Mouse (Mus musculus) E14TG2a.4 (cell line): Measurements from ENCODE around the gene Arpp21.

ENCODE experiments used
- CTCF ChIP-seq: conservative IDR thresholded peaks from 2 replicates; pipeline ENCODE4 v1.5.1; 2014; ENCODE audit warnings: low read length
- POU5F1 ChIP-seq: IDR thresholded peaks from 2 replicates; pipeline ENCODE4 v1.6.1; 2014; ENCODE audit warnings: low read length, borderline replicate concordance

GRCm38 (mm10) chr9:112095198-112095597 lies 140.5 kb downstream of the Arpp21 start:
- no peak for TF ChIP-seq CTCF
- no peak for TF ChIP-seq POU5F1
